Mouse (Mus musculus) heart, embryonic 15.5 days (tissue): ENCODE data around the gene Kalrn. TPM values are rescaled to one million over a fixed set of nuclear protein-coding genes. Genes with fewer than 3 reads are reported as not detected.

Experiments used
- ATAC-seq: fragments of 200-750 bp; cut with Nextera tagmentation; replicated peaks from 2 replicates; pipeline ENCODE4 v1.8.0; 2017; ENCODE audit warnings: low read depth, moderate TSS enrichment; ENCODE audit not compliant: insufficient number of reproducible peaks, insufficient read depth, low FRiP score
- H3K27ac ChIP-seq: fragments of 300-500 bp; sonication (generic); 2 replicates; pipeline ENCODE4 v1.5.1; 2015; ENCODE audit warnings: mild to moderate bottlenecking, inconsistent platforms
- H3K27me3 ChIP-seq: fragments of 300-500 bp; sonication (generic); 2 replicates; pipeline ENCODE4 v1.6.1; 2015; ENCODE audit warnings: inconsistent platforms
- H3K36me3 ChIP-seq: fragments of 300-500 bp; sonication (generic); 2 replicates; pipeline ENCODE4 v1.6.1; 2015; ENCODE audit warnings: mild to moderate bottlenecking, inconsistent platforms
- H3K4me1 ChIP-seq: fragments of 300-500 bp; sonication (generic); replicated peaks from 2 replicates; pipeline ENCODE4 v1.6.1; 2015; ENCODE audit warnings: inconsistent platforms
- H3K4me2 ChIP-seq: fragments of 300-500 bp; sonication (generic); 2 replicates; pipeline ENCODE4 v1.6.1; 2015; ENCODE audit warnings: inconsistent platforms, mild to moderate bottlenecking, moderate library complexity
- H3K4me3 ChIP-seq: fragments of 300-500 bp; sonication (generic); 2 replicates; pipeline ENCODE4 v1.5.1; 2015; ENCODE audit warnings: mild to moderate bottlenecking, inconsistent platforms
- H3K9ac ChIP-seq: fragments of 300-500 bp; sonication (generic); 2 replicates; pipeline ENCODE4 v1.6.1; 2015; ENCODE audit warnings: mild to moderate bottlenecking, inconsistent platforms
- H3K9me3 ChIP-seq: fragments of 300-500 bp; sonication (generic); replicated peaks from 2 replicates; pipeline ENCODE4 v1.6.1; 2016; ENCODE audit warnings: inconsistent platforms
- WGBS: fragments of 180-500 bp; shearing (Covaris S2); methylation state at CpG from one replicate; pipeline ENCODE4 v1.1.7; 2015; ENCODE audit warnings: mixed read lengths; 5-methylcytosine and 5-hydroxymethylcytosine counted together
- polyA plus RNA-seq: library from polyadenylated mRNA; unstranded; fragments of >200 nt; fragmentation: Nextera tagmentation; extraction: Ambion mirVana; gene quantifications from 2 replicates; pipeline ENCODE4 v1.2.1, GENCODE M21; 2015

The Kalrn gene
- polyA plus RNA-seq, 1 experiment from 2014 or later = 32.8 TPM

DNA sequence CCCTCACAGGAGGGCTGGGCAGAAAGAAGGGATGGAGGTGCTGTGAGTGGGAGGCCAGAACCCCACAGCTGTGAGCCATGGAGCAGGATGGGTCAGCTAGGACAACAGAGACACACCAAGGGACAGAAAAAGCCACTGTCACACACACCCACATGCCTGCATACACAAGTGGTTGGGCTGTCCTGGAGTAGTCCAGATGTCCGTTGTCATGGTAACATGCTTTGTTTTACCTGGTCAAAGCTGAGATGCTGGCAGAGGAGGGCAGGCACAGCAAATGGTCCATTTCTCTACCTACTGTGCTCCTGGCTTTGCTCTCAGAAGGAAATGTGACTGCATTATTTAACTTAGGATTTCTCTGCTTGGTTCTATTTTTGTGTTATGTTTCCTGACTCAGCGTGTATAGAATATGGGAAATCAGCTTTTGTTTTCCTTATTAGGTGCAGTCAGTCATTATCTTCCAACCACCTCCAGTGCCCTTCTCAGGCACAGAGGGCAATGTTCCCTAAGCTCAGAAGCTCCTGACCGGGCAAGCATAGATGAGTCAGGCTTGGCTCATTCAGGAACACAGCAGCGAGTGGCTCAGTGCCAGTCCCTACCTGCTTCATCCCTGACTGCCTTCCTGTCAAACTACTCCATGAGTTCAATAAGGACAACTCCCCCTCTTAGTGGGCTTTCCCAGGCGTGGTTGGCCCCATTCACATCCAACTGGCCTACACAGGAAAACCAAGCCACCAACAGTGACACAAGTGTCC lies 183.6 kb downstream of the Kalrn start:
- Histone ChIP-seq H3K36me3 (no peaks in the 10 kb centered on the region), H3K27me3 (no peaks in the 10 kb centered on the region), H3K9me3 (no peaks in the 10 kb centered on the region), H3K4me2 (no peak overlapping the region), H3K27ac (no peak overlapping the region), H3K4me1 (no peaks in the 10 kb centered on the region), H3K4me3 (no peak overlapping the region), H3K9ac (no peak overlapping the region)
- 72% methylated on average over 5 of the region's 5 CpGs for WGBS
- ATAC-seq = no peak

DNA sequence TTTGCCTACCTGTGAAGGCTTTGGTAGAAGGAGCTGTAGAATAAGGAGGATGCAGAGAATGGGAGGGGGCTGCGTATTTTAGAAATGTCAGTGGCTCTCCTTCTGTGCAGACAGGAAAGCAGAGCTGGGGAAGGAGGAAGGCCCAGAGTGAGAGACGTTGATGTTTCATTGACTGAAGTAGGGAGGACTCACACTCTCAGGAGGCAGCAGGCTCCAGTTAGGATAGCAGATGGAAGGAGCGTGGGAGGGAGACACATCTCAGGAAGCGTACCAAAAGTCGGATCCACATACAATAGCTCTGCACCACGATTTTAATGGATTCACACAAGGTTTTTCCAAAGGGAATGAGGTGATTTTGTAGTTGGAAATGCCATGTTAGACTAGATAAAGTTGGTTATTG lies 184.5 kb downstream of the Kalrn start:
- Histone ChIP-seq H3K27me3 (no peaks in the 10 kb centered on the region), H3K4me2 (no peak overlapping the region), H3K36me3 (no peaks in the 10 kb centered on the region), H3K4me3 (no peak overlapping the region), H3K4me1 (no peaks in the 10 kb centered on the region), H3K9me3 (no peaks in the 10 kb centered on the region), H3K27ac (no peak overlapping the region), H3K9ac (no peak overlapping the region)
- ATAC-seq = no peak
- WGBS = 74% methylated on average over 6 of the region's 6 CpGs

DNA sequence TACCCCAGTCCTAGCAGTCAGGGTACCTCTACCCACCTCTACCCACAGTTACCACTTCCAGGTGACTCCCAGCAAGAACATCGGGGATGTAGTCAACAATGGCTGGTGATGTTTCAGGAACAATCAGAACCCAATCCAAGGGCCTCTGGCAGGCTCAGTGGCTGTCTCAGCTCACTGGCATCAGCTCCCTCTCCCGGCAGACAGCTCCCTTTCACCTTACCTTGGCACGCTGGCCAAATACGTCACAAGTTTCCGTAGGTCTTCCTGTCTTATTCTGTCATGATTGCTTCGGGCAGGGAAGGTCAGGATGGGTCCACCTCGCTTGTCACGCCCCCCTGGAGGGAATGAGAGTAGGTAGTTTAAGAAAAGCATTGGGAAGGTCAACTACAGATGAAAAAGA lies 188.3 kb downstream of the Kalrn start:
- no peaks in the 10 kb centered on the region for H3K4me1 ChIP-seq
- no peak overlapping the region for H3K4me3 ChIP-seq
- H3K27ac ChIP-seq = no peak overlapping the region
- 83% methylated on average over 8 of the region's 8 CpGs for WGBS
- H3K36me3 ChIP-seq = no peaks in the 10 kb centered on the region
- ATAC-seq = no peak
- no peaks in the 10 kb centered on the region for H3K9me3 ChIP-seq
- no peak overlapping the region for H3K4me2 ChIP-seq
- no peaks in the 10 kb centered on the region for H3K27me3 ChIP-seq
- no peak overlapping the region for H3K9ac ChIP-seq

DNA sequence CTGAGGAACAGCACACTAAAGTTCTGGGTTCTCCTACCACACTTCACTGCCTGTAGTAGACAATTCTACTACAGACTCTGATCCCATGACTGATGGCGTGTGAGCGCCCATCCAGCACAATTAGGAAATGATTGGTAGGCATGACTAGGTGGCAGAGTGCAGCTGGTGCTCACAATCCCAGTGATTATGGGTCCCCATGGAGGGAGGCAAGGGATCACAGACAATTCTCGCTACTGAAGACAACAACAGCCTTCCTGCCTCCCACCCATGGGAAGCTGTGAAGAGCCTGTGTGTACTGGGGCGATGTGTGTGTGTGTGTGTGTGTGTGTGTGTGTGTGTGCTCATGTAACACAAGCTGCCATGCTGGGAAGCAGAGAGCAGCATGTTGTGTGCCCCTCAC lies 190.3 kb downstream of the Kalrn start:
- H3K36me3 ChIP-seq = no peaks in the 10 kb centered on the region
- ATAC-seq = no peak
- no peaks in the 10 kb centered on the region for H3K9me3 ChIP-seq
- H3K4me2 ChIP-seq = no peak overlapping the region
- no peaks in the 10 kb centered on the region for H3K27me3 ChIP-seq
- no peak overlapping the region for H3K27ac ChIP-seq
- H3K9ac ChIP-seq = no peak overlapping the region
- H3K4me3 ChIP-seq = no peak overlapping the region
- 92% methylated on average over 4 of the region's 4 CpGs for WGBS
- H3K4me1 ChIP-seq = no peaks in the 10 kb centered on the region

DNA sequence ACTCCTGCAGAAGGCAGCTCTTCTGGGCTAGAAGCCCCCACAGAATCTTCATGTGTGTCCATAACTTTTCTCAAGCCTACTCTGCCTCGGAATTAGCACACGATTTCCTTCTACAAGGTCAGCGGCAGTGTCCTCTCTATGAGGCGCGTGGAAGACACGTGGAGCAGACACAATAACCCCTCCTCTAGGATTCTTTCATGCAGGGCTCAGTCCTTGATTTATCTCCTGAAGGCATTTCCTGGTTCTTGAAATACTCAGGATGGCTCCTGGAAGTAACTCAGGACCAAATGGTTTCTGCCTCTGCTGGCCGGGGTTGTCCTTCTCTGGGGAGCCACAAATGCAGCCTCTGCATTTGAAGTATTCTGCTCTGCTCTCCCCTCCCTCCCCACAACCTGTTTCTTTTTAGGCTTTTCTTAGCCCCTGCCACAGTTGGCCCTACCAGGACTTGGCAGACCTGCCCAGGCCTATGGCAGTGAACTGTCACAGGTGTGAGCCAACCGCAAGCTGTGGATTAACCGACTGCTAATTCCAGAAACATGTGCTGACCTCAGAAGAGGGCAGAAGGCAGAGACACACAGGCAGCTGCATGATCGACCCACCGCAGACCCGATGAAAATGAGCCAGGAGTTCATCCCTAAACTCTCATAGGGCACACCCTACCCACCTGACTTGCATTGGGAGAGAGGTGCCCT lies 197.0 kb downstream of the Kalrn start:
- H3K4me3 ChIP-seq = no peak overlapping the region
- H3K27me3 ChIP-seq = no peaks in the 10 kb centered on the region
- H3K4me1 ChIP-seq = peaks cover 17% of the 10 kb centered on the region
- WGBS = 57% methylated on average over 12 of the region's 12 CpGs
- no peaks in the 10 kb centered on the region for H3K36me3 ChIP-seq
- ATAC-seq = no peak
- no peak overlapping the region for H3K9ac ChIP-seq
- H3K27ac ChIP-seq = no peak overlapping the region
- H3K4me2 ChIP-seq = no peak overlapping the region
- no peaks in the 10 kb centered on the region for H3K9me3 ChIP-seq

DNA sequence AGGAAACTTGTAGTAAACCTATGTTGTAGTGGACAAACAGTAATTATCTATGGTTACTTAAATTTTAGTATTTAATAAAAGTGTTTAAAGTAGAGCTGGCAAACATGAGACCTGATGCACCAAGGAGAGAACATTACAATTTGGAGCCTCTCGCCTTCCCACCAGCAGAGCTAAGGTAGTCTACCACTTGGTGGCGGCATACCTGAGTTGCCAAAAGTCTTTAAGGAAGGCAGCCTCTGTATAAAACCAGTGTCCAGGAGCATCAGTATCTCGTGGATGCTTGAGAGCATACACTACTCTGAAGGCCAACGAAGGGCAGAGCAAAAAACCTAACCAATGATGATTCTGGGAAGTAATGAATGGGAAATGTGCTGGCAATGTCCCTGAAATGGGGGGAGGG lies 199.8 kb downstream of the Kalrn start:
- Histone ChIP-seq H3K4me1 (peaks cover 17% of the 10 kb centered on the region), H3K27me3 (no peaks in the 10 kb centered on the region), H3K9ac (no peak overlapping the region), H3K36me3 (no peaks in the 10 kb centered on the region), H3K4me3 (no peak overlapping the region), H3K27ac (no peak overlapping the region), H3K9me3 (no peaks in the 10 kb centered on the region), H3K4me2 (no peak overlapping the region)
- WGBS = 68% methylated on average over 4 of the region's 4 CpGs
- no peak for ATAC-seq

DNA sequence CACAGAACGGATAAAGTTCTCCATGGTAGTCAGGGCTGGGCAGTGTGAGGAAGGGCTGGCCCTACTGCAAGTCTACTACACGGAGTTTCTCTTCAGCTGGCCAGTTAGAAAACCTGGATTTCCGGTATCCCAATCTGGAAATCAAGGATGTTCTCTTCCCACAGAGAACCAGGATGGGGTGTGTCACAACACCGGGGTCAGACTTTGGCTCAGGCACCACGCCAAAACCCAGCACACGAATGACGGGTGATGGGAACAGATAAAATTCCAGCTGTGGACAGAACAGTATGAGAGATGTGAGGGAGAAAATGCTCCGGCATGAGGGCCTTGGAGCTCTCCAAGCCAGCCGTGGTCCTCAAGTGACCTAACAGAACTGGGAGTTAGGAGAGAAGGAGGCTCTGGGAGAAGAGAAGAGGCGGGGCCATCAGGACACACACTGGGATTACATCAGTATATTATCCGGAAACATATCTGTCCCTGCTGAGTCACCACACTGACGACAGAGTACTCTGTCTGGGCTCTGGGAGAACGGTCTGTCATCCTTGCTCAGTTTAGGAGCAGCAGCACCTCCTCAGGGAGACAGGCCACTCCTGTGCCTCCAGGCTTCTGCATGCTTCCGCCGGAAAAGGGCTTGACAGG lies 201.1 kb downstream of the Kalrn start:
- H3K9ac ChIP-seq = no peak overlapping the region
- no peak overlapping the region for H3K4me2 ChIP-seq
- WGBS = 33% methylated on average over 15 of the region's 15 CpGs
- no peaks in the 10 kb centered on the region for H3K9me3 ChIP-seq
- no peak overlapping the region for H3K27ac ChIP-seq
- no peak for ATAC-seq
- H3K4me3 ChIP-seq = no peak overlapping the region
- no peaks in the 10 kb centered on the region for H3K27me3 ChIP-seq
- peaks cover 17% of the 10 kb centered on the region for H3K4me1 ChIP-seq
- H3K36me3 ChIP-seq = no peaks in the 10 kb centered on the region

DNA sequence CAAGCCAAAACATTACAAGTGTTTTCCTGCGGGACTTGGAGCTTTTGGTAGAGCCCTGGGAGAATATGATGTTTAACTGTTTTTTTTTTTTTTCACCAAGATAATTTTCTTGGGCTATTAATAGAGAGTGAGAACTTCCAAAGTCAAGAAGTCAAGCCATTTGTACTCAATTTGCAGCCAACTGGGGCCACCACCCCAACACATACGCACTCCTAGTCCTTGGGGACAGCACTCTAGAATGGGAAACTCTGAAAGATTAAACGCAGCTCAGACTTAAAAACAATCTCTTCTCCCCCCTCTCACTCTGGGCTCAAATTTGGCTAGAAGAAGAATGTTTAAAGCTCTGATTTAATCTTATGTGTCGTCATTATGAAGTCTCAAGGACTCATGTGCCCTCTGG lies 214.1 kb downstream of the Kalrn start:
- WGBS = 64% methylated on average over 4 of the region's 4 CpGs
- H3K4me3 ChIP-seq = no peak overlapping the region
- H3K4me2 ChIP-seq = no peak overlapping the region
- no peaks in the 10 kb centered on the region for H3K27me3 ChIP-seq
- H3K36me3 ChIP-seq = no peaks in the 10 kb centered on the region
- H3K27ac ChIP-seq = no peak overlapping the region
- H3K9me3 ChIP-seq = no peaks in the 10 kb centered on the region
- no peak for ATAC-seq
- H3K9ac ChIP-seq = no peak overlapping the region
- H3K4me1 ChIP-seq = no peaks in the 10 kb centered on the region

DNA sequence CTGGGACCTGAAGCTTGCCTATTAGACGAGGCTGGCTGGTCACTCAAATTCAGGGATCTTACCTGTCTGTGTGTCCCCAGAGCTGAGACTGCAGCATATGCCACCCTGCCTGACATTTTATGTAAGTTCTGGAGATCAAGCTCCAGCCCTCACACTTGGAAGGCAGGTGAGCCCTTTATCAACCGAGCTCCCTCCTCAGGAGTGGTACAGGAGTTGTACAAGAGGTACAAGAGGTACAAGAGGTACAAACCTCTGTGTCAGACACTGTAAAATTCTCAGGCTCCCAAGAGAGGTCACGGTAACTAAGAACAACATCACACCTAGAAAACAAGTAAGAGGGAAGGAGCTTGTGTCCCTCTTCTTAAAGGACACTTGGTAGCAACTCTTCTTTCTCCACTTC lies 217.8 kb downstream of the Kalrn start:
- Histone ChIP-seq H3K4me3 (no peak overlapping the region), H3K4me2 (no peak overlapping the region), H3K27ac (no peak overlapping the region), H3K27me3 (no peaks in the 10 kb centered on the region), H3K9ac (no peak overlapping the region), H3K9me3 (no peaks in the 10 kb centered on the region), H3K36me3 (no peaks in the 10 kb centered on the region), H3K4me1 (peaks cover 10% of the 10 kb centered on the region)
- WGBS = 80% methylated on average over 3 of the region's 3 CpGs
- ATAC-seq = no peak

DNA sequence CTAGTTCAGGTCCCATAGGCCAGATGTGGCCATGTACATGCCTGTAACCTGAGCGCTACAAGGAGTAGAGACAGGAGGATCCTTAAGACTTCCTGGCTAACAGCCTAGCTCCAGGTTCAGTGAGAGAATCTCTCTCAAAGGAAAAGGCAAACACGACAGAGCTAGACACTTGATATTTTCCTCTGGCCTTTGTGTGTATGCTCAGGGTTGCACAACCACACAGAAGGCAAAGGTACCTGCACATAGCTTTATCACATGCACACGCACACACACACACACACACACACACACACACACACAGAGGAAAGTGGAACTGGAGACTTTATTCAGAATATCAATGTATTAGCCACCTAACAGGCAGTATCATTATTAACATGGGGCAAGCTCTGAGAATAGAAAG lies 219.3 kb downstream of the Kalrn start:
- Histone ChIP-seq H3K4me3 (no peak overlapping the region), H3K4me1 (peaks cover 13% of the 10 kb centered on the region), H3K4me2 (no peak overlapping the region), H3K27me3 (no peaks in the 10 kb centered on the region), H3K36me3 (no peaks in the 10 kb centered on the region), H3K27ac (no peak overlapping the region), H3K9me3 (no peaks in the 10 kb centered on the region), H3K9ac (no peak overlapping the region)
- WGBS = 82% methylated on average over 3 of the region's 3 CpGs
- ATAC-seq = no peak

DNA sequence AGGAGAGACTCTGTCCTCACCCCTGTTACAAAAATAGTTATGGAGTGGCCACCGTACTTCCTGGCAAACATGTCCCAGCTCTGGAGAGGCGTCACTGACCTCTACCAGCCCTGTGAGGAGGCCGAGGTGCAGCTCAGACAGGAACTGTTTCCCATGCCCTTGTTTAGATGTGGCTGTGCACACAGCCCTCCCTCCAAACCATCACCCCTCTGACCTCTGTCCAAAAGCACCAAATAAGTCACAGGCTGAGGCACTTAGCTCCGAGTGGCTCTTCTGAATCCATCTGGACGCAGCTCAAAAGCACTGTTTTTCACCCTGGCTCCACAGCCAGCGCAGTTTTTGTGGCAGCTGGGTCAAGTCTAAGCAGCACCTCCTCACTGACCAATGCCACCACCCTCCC lies 220.6 kb downstream of the Kalrn start:
- ATAC-seq = peak; percentile 88
- WGBS = 22% methylated on average over 6 of the region's 6 CpGs

More for the DNA sequence above, 220.6 kb downstream of the Kalrn start:
- Histone ChIP-seq H3K4me2 (no peak overlapping the region), H3K36me3 (no peaks in the 10 kb centered on the region), H3K4me3 (no peak overlapping the region), H3K27ac (peak overlapping the region; percentile 76), H3K27me3 (no peaks in the 10 kb centered on the region), H3K9me3 (no peaks in the 10 kb centered on the region), H3K9ac (no peak overlapping the region), H3K4me1 (peaks cover 17% of the 10 kb centered on the region)
